Mouse (Mus musculus) testis, adult 2 months (tissue): Measurements from ENCODE around the gene Rxfp2. TPM values are rescaled to one million over a fixed set of nuclear protein-coding genes. Genes with fewer than 3 reads are reported as not detected.

Experiments used
- H3K27ac ChIP-seq: fragments of 200-500 bp; 2 replicates; pipeline ENCODE4 v1.5.1; 2012; ENCODE audit warnings: low read depth, low read length; ENCODE audit not compliant: control insufficient read depth, insufficient read depth
- H3K27me3 ChIP-seq: fragments of 200-500 bp; 2 replicates; pipeline ENCODE4 v1.6.1; 2012; ENCODE audit warnings: mild to moderate bottlenecking, low read length, moderate library complexity; ENCODE audit not compliant: control insufficient read depth, insufficient read depth
- H3K36me3 ChIP-seq: fragments of 200-500 bp; 2 replicates; pipeline ENCODE4 v1.6.1; 2012; ENCODE audit warnings: mild to moderate bottlenecking, low read length; ENCODE audit not compliant: control insufficient read depth, insufficient read depth
- H3K4me1 ChIP-seq: fragments of 200-500 bp; 2 replicates; pipeline ENCODE4 v1.6.1; 2012; ENCODE audit warnings: low read length; ENCODE audit not compliant: control insufficient read depth, insufficient read depth
- H3K4me3 ChIP-seq: fragments of 200-500 bp; 2 replicates; pipeline ENCODE4 v1.5.1; 2012; ENCODE audit warnings: low read depth, mild to moderate bottlenecking, low read length, moderate library complexity, mixed read lengths; ENCODE audit not compliant: control insufficient read depth
- CTCF ChIP-seq: fragments of 200-500 bp; IDR thresholded peaks from 2 replicates; pipeline ENCODE4 v1.5.1; 2012; ENCODE audit warnings: low read depth, mild to moderate bottlenecking, inconsistent platforms, low read length, moderate library complexity; ENCODE audit not compliant: control insufficient read depth, insufficient read depth, insufficient replicate concordance
- POLR2A ChIP-seq: fragments of 200-500 bp; IDR thresholded peaks from 2 replicates; pipeline ENCODE4 v1.6.1; 2012; ENCODE audit warnings: low read depth, mild to moderate bottlenecking, inconsistent platforms, low read length, moderate library complexity; ENCODE audit not compliant: control insufficient read depth
- polyA plus RNA-seq: library from polyadenylated mRNA; depleted of rRNA; stranded (reverse); fragments of >200 nt; gene quantifications from 2 replicates; pipeline ENCODE4 v1.2.3, GENCODE M21; 2012; rRNA removed

The Rxfp2 gene
- polyA plus RNA-seq, 1 experiment: 14.5 TPM

- no peaks in the 10 kb centered on the region for H3K36me3 ChIP-seq
- no peak for TF ChIP-seq POLR2A
- no peak for TF ChIP-seq CTCF
- no peak overlapping the region for H3K4me3 ChIP-seq
- peaks cover 13% of the 10 kb centered on the region for H3K4me1 ChIP-seq
- H3K27ac ChIP-seq: no peak overlapping the region
- H3K27me3 ChIP-seq: no peaks in the 10 kb centered on the region
These were observed 102.2 kb downstream of the Rxfp2 start for GRCm38 (mm10) chr5:150120676-150121075.

- Histone ChIP-seq H3K36me3 (no peaks in the 10 kb centered on the region), H3K4me1 (peaks cover 16% of the 10 kb centered on the region), H3K27ac (no peak overlapping the region), H3K27me3 (no peaks in the 10 kb centered on the region), H3K4me3 (no peak overlapping the region)
- no peak for TF ChIP-seq CTCF
- TF ChIP-seq POLR2A: no peak
These were observed 103.6 kb downstream of the Rxfp2 start for GRCm38 (mm10) chr5:150122095-150122494.

GRCm38 (mm10) chr5:150122571-150122970, 104.1 kb downstream of the Rxfp2 start:
- Histone ChIP-seq H3K36me3 (no peaks in the 10 kb centered on the region), H3K27ac (no peak overlapping the region), H3K27me3 (no peaks in the 10 kb centered on the region), H3K4me3 (no peak overlapping the region), H3K4me1 (peaks cover 16% of the 10 kb centered on the region)
- TF ChIP-seq POLR2A (no peak), CTCF (no peak)

DNA sequence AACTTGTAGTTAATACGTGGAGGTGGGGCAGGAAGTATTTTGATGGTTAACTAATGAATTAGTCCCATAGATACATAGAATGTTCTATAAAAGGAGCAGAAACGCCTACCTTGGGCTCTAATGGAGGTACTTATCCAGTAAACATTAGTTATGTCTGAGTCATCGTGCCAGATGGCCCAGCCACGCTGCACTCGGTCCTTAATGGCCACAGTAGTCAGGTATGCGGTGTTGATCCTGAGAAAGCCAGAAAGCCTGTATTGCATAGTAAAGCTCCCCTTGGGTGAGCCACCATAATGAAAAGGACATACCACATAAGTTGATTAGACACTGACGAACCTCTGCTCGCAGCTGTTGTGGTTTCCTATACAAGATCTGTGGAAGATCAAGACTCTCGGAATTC, 107.4 kb downstream of the Rxfp2 start:
- no peak overlapping the region for H3K27ac ChIP-seq
- H3K27me3 ChIP-seq: no peaks in the 10 kb centered on the region
- TF ChIP-seq CTCF (no peak), POLR2A (no peak)
- H3K4me1 ChIP-seq: peaks cover 8% of the 10 kb centered on the region
- no peak overlapping the region for H3K4me3 ChIP-seq
- H3K36me3 ChIP-seq: no peaks in the 10 kb centered on the region

DNA sequence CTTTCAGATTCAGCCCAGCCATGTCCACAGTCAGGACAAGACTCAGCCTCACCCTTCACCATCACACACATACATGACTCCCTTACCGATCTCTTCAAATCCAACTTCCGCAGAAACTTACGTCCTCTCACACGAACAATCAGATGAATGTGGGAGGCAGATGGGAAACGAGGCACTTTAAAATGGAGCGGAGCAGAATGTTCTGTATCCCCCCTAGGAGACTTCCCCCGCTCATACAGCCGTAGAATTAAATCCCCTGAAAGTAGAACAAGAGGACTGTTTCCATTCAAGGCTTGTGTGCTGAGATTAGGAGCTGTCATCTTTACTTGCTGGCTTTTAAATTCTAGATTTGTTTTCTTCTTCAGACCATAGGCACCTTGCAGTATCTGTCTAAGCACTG, 110.0 kb downstream of the Rxfp2 start:
- H3K27me3 ChIP-seq: no peaks in the 10 kb centered on the region
- TF ChIP-seq CTCF: no peak
- TF ChIP-seq POLR2A: no peak
- peaks cover 8% of the 10 kb centered on the region for H3K4me1 ChIP-seq
- H3K4me3 ChIP-seq: no peak overlapping the region
- no peak overlapping the region for H3K27ac ChIP-seq
- H3K36me3 ChIP-seq: no peaks in the 10 kb centered on the region

- no peak for TF ChIP-seq CTCF
- no peak for TF ChIP-seq POLR2A
- H3K27me3 ChIP-seq: no peaks in the 10 kb centered on the region
- H3K4me3 ChIP-seq: no peak overlapping the region
- H3K36me3 ChIP-seq: no peaks in the 10 kb centered on the region
- peaks cover 8% of the 10 kb centered on the region for H3K4me1 ChIP-seq
- no peak overlapping the region for H3K27ac ChIP-seq
These were observed 111.7 kb downstream of the Rxfp2 start for GRCm38 (mm10) chr5:150130144-150130543.

GRCm38 (mm10) chr5:150131166-150131565, 112.7 kb downstream of the Rxfp2 start:
- H3K4me1 ChIP-seq: peaks cover 5% of the 10 kb centered on the region
- no peak overlapping the region for H3K27ac ChIP-seq
- TF ChIP-seq CTCF: no peak
- no peak for TF ChIP-seq POLR2A
- no peaks in the 10 kb centered on the region for H3K36me3 ChIP-seq
- H3K27me3 ChIP-seq: no peaks in the 10 kb centered on the region
- no peak overlapping the region for H3K4me3 ChIP-seq

Other genes with a start within 250 kb of the Rxfp2 start
- gene Fry, start 100.0 kb downstream of the Rxfp2 start, polyA plus RNA-seq: 7.1 and 8.4 TPM in 2 replicates